Mouse (Mus musculus): Measurements from ENCODE around the gene Vmn2r12. TPM values are rescaled to one million over a fixed set of nuclear protein-coding genes. Genes with fewer than 3 reads are reported as not detected.
"Not testable (repeated sequence)": the region's sequence is repeated elsewhere in the genome, so short reads cannot be mapped to it uniquely, and the experiment has no call there.

Vmn2r12 gene
- polyA plus RNA-seq (2014; fragmentation: Nextera tagmentation; extraction: Ambion mirVana), result not detected in 2 replicates

DNA sequence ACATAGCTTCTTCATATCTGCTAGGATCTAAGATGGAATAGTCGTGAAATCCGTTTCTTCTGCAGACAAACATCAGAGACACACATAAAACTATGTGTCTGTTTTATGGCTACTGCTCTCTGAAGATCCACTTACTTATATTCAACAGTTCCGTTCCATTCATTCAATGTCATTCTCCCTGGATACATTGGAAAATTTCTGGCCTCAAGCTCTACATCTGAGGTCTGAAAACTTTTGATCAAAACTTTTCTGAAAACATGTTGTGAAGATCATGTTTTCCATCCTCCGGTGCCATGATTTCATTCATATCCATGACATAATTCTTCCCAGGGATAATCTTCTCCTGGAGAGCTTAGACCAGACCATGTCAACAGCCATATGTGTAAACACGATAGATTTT is at the start of gene Vmn2r12:
Gene Vmn2r12 (minus strand): TSS at position 101 of the 400 bp plus-strand sequence.
- not testable (repeated sequence) for H3K27me3 ChIP-seq (ENCODE audit: control insufficient read depth, insufficient read depth, low read length); H3K36me3 ChIP-seq (ENCODE audit: control insufficient read depth, insufficient read depth, low read length); H3K4me3 ChIP-seq (ENCODE audit: low read depth, low read length); H3K9me3 ChIP-seq (ENCODE audit: control insufficient read depth, low read length); H3K27ac ChIP-seq (ENCODE audit: low read depth, low read length); DNase-seq (ENCODE audit: low spot score, missing footprints); ATAC-seq (ENCODE audit: low FRiP score); H3K9ac ChIP-seq (ENCODE audit: low read length); H3K4me1 ChIP-seq (ENCODE audit: control insufficient read depth, insufficient read depth, low read length); H3K4me2 ChIP-seq
- WGBS, result 86% methylated on average over 5 of the region's 5 CpGs

- ATAC-seq (ENCODE audit: low FRiP score) (no peak), DNase-seq (ENCODE audit: low spot score, missing footprints) (no peak)
- H3K27me3 ChIP-seq (ENCODE audit: control insufficient read depth, insufficient read depth, low read length), result no peaks in the 10 kb centered on the region
- H3K4me3 ChIP-seq (ENCODE audit: low read depth, low read length), result no peak overlapping the region
- no peak overlapping the region for H3K9ac ChIP-seq (ENCODE audit: low read length)
- H3K9me3 ChIP-seq (ENCODE audit: control insufficient read depth, low read length), result peaks cover 6% of the 10 kb centered on the region; the same call in 1 of the 2 replicates
- no peaks in the 10 kb centered on the region for H3K36me3 ChIP-seq (ENCODE audit: control insufficient read depth, insufficient read depth, low read length)
- H3K4me2 ChIP-seq, result no peak overlapping the region
- WGBS, result 80% methylated on average over 2 of the region's 2 CpGs
- H3K4me1 ChIP-seq (ENCODE audit: control insufficient read depth, insufficient read depth, low read length), result no peaks in the 10 kb centered on the region
- no peak overlapping the region for H3K27ac ChIP-seq (ENCODE audit: low read depth, low read length)
These were observed 41.8 kb upstream of the Vmn2r12 start for GRCm38 (mm10) chr5:109139546-109139945.

GRCm38 (mm10) chr5:109136731-109137130 is 39.0 kb upstream of the Vmn2r12 start:
- Histone ChIP-seq H3K27ac (ENCODE audit: low read depth, low read length) (no peak overlapping the region), H3K4me1 (ENCODE audit: control insufficient read depth, insufficient read depth, low read length) (no peaks in the 10 kb centered on the region), H3K27me3 (ENCODE audit: control insufficient read depth, insufficient read depth, low read length) (no peaks in the 10 kb centered on the region), H3K4me2 (no peak overlapping the region), H3K4me3 (ENCODE audit: low read depth, low read length) (no peak overlapping the region), H3K9me3 (ENCODE audit: control insufficient read depth, low read length) (peaks cover 6% of the 10 kb centered on the region; the same call in 1 of the 2 replicates), H3K36me3 (ENCODE audit: control insufficient read depth, insufficient read depth, low read length) (no peaks in the 10 kb centered on the region), H3K9ac (ENCODE audit: low read length) (no peak overlapping the region)
- 80% methylated on average over 2 of the region's 2 CpGs for whole genome bisulfite sequencing
- ATAC-seq (ENCODE audit: low FRiP score), result no peak
- DNase-seq (ENCODE audit: low spot score, missing footprints), result no peak

DNA sequence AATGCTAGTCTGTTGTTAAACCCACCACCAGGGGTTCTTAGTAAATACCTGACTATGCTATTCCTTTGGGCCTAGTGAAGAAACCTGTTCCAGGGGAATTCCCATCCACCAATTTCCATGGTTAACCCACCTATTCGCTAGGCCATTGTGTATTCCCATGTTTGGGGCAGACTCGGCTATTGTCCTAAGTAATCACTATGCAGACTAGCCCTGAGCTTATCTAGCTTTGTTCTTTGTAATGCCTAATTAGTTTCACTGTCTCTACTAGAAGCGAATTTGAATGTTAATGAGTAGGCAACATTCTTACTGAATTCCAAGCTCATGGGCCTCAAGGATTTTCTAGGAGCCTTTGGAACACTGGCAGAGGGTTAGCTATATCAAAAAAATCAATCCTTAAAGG is 1.3 kb downstream of the Vmn2r12 start:
- H3K9ac ChIP-seq (ENCODE audit: low read length); H3K4me2 ChIP-seq; ATAC-seq (ENCODE audit: low FRiP score); H3K4me3 ChIP-seq (ENCODE audit: low read depth, low read length); H3K27ac ChIP-seq (ENCODE audit: low read depth, low read length); H3K9me3 ChIP-seq (ENCODE audit: control insufficient read depth, low read length); H3K36me3 ChIP-seq (ENCODE audit: control insufficient read depth, insufficient read depth, low read length); DNase-seq (ENCODE audit: low spot score, missing footprints); H3K27me3 ChIP-seq (ENCODE audit: control insufficient read depth, insufficient read depth, low read length); H3K4me1 ChIP-seq (ENCODE audit: control insufficient read depth, insufficient read depth, low read length): not testable (repeated sequence)
- 75% methylated on average over 3 of the region's 3 CpGs for whole genome bisulfite sequencing

GRCm38 (mm10) chr5:109072016-109072415 is 25.7 kb downstream of the Vmn2r12 start:
- whole genome bisulfite sequencing, result 37% methylated on average over 4 of the region's 4 CpGs
- H3K4me2 ChIP-seq; H3K9ac ChIP-seq (ENCODE audit: low read length); H3K4me1 ChIP-seq (ENCODE audit: control insufficient read depth, insufficient read depth, low read length); ATAC-seq (ENCODE audit: low FRiP score); H3K9me3 ChIP-seq (ENCODE audit: control insufficient read depth, low read length); H3K4me3 ChIP-seq (ENCODE audit: low read depth, low read length); H3K27me3 ChIP-seq (ENCODE audit: control insufficient read depth, insufficient read depth, low read length); H3K36me3 ChIP-seq (ENCODE audit: control insufficient read depth, insufficient read depth, low read length); DNase-seq (ENCODE audit: low spot score, missing footprints); H3K27ac ChIP-seq (ENCODE audit: low read depth, low read length): not testable (repeated sequence)

DNA sequence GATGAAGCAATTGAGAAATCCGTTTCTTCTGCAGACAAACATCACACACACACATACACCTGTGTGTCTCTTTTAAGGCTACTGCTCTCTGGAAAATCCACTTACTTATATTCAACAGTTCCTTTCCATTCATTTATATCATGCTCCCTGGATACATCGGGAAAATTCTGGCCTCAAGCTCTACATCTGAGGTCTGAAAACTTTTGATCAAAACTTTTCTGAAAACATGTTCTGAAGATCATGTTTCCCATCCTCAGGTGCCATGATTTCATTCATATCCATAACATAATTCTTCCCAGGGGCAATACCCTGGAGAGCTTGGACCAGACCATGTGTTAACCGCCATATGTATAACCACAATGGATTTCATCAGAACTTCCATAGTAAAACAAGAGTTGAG is 38.3 kb downstream of the Vmn2r12 start, which contains the start of gene Vmn2r11:
Gene Vmn2r11 (minus strand): TSS at position 101 of the 400 bp plus-strand sequence.
- H3K9me3 ChIP-seq (ENCODE audit: control insufficient read depth, low read length); H3K36me3 ChIP-seq (ENCODE audit: control insufficient read depth, insufficient read depth, low read length); H3K4me1 ChIP-seq (ENCODE audit: control insufficient read depth, insufficient read depth, low read length); DNase-seq (ENCODE audit: low spot score, missing footprints); H3K9ac ChIP-seq (ENCODE audit: low read length); H3K27me3 ChIP-seq (ENCODE audit: control insufficient read depth, insufficient read depth, low read length); H3K27ac ChIP-seq (ENCODE audit: low read depth, low read length); H3K4me3 ChIP-seq (ENCODE audit: low read depth, low read length); ATAC-seq (ENCODE audit: low FRiP score); H3K4me2 ChIP-seq: not testable (repeated sequence)
- 93% methylated on average over 3 of the region's 3 CpGs for WGBS

- no peaks in the 10 kb centered on the region for H3K4me1 ChIP-seq (ENCODE audit: control insufficient read depth, insufficient read depth, low read length)
- no peak overlapping the region for H3K27ac ChIP-seq (ENCODE audit: low read depth, low read length)
- ATAC-seq (ENCODE audit: low FRiP score) (no peak), DNase-seq (ENCODE audit: low spot score, missing footprints) (no peak)
- H3K4me2 ChIP-seq, result no peak overlapping the region
- H3K27me3 ChIP-seq (ENCODE audit: control insufficient read depth, insufficient read depth, low read length), result no peaks in the 10 kb centered on the region
- 81% methylated on average over 1 of the region's 1 CpGs for WGBS
- H3K36me3 ChIP-seq (ENCODE audit: control insufficient read depth, insufficient read depth, low read length), result no peaks in the 10 kb centered on the region
- H3K9me3 ChIP-seq (ENCODE audit: control insufficient read depth, low read length), result no peaks in the 10 kb centered on the region; the same call in 1 of the 2 replicates
- no peak overlapping the region for H3K9ac ChIP-seq (ENCODE audit: low read length)
- no peak overlapping the region for H3K4me3 ChIP-seq (ENCODE audit: low read depth, low read length)
These were observed 42.5 kb downstream of the Vmn2r12 start for GRCm38 (mm10) chr5:109055286-109055685.

Other genes with a start within 250 kb of the Vmn2r12 start
- not detected in 2 replicates for gene Vmn2r9, start 245.3 kb downstream of the Vmn2r12 start, polyA plus RNA-seq (2014; fragmentation: Nextera tagmentation; extraction: Ambion mirVana)
- not detected in 2 replicates for gene Vmn2r10, start 91.4 kb downstream of the Vmn2r12 start, polyA plus RNA-seq (2014; fragmentation: Nextera tagmentation; extraction: Ambion mirVana)
- not detected in 2 replicates for gene Vmn2r11, start 38.4 kb downstream of the Vmn2r12 start, polyA plus RNA-seq (2014; fragmentation: Nextera tagmentation; extraction: Ambion mirVana)
- not detected in 2 replicates for gene Vmn2r13, start 94.2 kb upstream of the Vmn2r12 start, polyA plus RNA-seq (2014; fragmentation: Nextera tagmentation; extraction: Ambion mirVana)
- not detected in 2 replicates for gene Vmn2r14, start 126.8 kb upstream of the Vmn2r12 start, polyA plus RNA-seq (2014; fragmentation: Nextera tagmentation; extraction: Ambion mirVana)
- not detected in 2 replicates for gene Vmn2r15, start 199.7 kb upstream of the Vmn2r12 start, polyA plus RNA-seq (2014; fragmentation: Nextera tagmentation; extraction: Ambion mirVana)
- not detected in 2 replicates for gene Vmn2r16, start 232.2 kb upstream of the Vmn2r12 start, polyA plus RNA-seq (2014; fragmentation: Nextera tagmentation; extraction: Ambion mirVana)